Mouse (Mus musculus) kidney, postnatal 14 days (tissue): ENCODE results near the gene Ints11.
A peak's percentile ranks its signal among the peaks of the same experiment; 100 is the strongest.

ENCODE experiments used
- DNase-seq: peaks from one replicate; pipeline ENCODE4 v3.0.0; 2022; ENCODE audit warnings: mixed read lengths

The Ints11 gene

DNA sequence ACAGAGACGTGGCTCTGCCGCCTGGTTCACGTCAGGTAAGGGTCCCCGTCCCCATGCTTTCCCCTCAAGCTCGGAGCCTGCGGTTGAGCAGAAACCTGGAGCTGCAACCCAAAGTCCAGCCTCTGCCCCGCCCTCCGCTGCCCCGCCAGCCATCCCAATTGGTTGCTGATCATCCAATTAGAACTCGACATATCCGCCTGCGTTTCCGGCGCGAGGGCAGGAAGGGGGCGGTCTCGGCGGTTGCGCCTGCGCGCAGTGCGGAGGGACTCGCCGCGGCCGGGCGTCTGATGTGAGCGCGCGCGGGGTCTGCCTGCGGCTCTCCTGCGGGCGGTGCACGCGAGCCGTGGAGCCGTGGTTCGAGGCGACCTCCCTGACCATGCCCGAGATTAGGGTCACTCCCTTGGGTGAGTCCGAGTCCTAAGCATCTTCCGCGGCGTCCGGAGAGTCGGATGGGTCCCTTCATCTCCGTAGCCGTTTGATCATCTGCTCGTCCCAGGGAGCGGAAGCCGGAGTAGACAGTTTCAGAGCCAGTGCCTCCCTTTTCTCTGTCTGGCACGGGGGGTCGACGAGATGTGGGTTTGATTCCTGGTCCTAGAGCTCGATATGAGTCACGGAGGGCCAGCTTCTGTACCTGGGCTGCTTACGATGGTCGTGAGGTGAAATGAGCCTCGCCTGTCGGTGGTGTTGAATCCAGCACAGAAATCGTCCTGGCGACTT is at the start of gene Ints11, which contains the start of gene Cptp:
TSS of gene Ints11 (plus strand) at position 230 of the 717 bp plus-strand sequence.
TSS of gene Cptp (minus strand) at position 124 of the 717 bp plus-strand sequence.
- DNase-seq: peak; percentile 98

GRCm38 (mm10) chr4:155821025-155821424 is 48.3 kb upstream of the Ints11 start:
- peak; percentile 31 for DNase-seq

DNA sequence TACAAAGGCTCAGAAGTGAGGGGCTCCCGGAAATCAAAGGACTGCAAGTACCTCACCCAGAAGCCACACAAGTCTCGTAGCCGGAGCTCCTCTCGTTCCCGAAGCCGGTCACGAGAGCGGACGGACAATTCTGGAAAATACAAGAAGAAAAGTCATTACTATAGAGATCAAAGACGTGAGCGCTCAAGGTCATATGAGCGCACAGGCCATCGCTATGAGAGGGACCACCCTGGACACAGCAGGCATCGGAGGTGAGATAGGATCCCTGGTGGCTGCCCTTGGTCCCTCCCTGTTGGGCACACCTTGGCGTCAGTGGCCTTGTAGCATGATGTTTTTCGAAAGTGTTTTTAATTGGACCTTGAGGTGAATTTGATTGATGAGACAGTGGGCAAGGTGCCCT is 45.9 kb upstream of the Ints11 start:
- no peak for DNase-seq

DNA sequence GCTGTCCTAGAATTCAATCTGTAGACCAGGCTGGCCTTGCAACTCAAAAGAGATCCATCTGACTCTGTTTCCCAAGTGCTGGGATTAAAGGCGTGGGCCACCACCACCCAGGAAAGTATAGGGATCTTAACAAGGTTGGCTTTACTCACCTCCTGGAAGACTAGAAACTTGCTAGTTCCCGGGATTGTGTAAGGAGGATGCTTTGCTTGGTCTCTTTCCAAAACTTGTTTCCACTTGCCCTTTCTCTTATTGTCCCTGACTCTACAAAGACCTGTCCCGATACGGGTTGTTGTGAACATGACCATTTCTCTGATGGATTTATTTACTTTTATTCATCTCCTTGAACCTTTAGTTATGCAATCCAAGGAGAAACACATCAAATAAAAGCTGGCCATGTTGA is 39.5 kb upstream of the Ints11 start:
- DNase-seq: no peak

- DNase-seq: no peak
These were observed 38.8 kb upstream of the Ints11 start for GRCm38 (mm10) chr4:155830596-155830995.

- DNase-seq: peak; percentile 97
These were observed 38.1 kb upstream of the Ints11 start, which contains the start of gene Aurkaip1 for GRCm38 (mm10) chr4:155831205-155831766. Gene Aurkaip1 (plus strand): TSS chr4:155831272.

DNA sequence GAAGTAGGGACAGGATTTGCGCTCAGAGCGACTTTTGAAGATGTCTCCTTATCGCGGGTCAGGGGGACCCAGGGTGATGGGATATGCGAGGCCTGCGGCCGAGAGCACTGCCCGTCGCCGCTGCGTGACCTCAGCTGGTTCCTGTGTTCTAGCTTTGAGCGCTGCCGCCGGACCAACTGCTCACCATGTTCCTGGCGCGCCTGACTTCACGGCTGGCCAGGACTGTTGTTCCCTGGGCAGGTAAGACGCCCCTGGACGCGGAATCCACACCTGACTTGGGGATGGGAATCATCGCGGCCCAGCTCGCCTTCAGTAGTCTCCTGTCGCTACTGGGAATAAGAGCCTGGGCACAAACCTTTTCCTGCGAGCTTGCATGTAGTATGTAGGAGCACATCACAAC is 37.5 kb upstream of the Ints11 start:
- DNase-seq: peak; percentile 58

GRCm38 (mm10) chr4:155832321-155832720 is 37.0 kb upstream of the Ints11 start:
- DNase-seq: no peak

DNA sequence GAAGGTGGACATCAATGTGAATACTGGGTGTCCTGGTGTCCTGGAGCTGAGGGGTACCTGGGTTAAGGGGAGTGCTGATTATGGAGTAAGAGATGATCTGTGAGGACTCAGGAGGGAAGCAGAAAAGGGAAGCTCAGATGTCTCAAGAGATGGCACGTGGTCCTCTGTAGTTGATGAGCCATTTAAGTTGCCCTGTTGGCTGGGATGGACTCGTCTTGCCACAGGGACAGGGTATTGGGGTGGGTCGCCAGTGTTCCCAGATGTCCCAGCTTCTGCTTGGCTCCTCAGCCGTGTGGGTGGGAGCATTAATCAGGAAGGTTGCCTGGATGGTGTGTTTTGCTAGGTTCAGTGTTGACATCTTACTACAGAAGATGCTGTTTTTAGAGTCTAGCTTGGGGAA is 36.1 kb upstream of the Ints11 start:
- no peak for DNase-seq

GRCm38 (mm10) chr4:155833836-155834235 is 35.5 kb upstream of the Ints11 start:
- DNase-seq: peak; percentile 91

- DNase-seq: peak; percentile 69
These were observed 31.8 kb upstream of the Ints11 start for GRCm38 (mm10) chr4:155837404-155838010.

GRCm38 (mm10) chr4:155838187-155839153 is 30.9 kb upstream of the Ints11 start:
- DNase-seq: peak; percentile 53

GRCm38 (mm10) chr4:155839483-155839910 is 29.8 kb upstream of the Ints11 start, which contains the start of gene Mxra8:
Gene Mxra8 (plus strand): TSS chr4:155839680.
- peak; percentile 94 for DNase-seq

DNA sequence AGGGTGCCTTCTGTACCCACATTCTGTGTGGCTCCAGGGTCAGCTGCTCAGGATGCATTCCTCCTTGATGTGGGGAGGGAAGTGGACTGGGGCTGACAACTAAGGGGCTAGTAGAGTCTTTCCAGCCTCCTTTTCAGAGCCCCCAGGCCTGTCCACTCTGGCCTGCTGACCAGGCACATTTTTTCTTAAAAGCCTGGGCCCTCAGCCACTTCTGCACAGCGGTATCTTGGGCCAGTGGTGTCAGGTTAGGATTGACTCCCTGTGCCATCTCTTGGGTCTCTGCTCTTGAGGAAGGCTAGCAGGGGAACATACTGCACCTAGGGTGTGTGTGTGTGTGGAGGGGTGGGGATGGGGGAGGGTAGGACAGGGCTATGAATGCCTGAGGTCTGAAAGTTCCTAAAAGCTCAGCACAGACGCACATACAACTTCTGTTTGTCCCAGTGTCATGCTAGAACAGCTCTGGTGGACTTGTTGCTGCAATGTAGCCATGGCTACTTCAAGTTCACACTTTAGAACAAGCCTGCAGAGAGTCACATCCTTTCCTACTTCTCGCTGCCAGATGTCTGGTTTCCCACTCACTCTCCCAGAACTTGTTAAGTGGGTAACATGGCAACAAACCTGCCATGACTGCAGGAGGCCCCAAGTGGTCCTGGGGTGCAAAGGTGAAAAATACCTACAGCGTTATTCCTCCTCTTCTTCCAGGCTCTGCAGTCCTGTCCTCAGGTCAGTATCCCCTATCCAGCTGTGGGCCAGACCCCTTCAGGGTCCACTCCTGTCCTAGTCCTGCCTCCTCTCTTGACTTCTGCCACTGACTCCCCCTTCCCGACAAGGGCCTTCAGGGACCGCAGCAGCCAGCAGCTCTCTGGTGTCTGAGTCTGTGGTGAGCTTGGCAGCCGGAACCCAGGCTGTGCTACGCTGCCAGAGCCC is 29.0 kb upstream of the Ints11 start:
- no peak for DNase-seq

- peak; percentile 79 for DNase-seq
These were observed 28.3 kb upstream of the Ints11 start for GRCm38 (mm10) chr4:155841003-155841454.

DNA sequence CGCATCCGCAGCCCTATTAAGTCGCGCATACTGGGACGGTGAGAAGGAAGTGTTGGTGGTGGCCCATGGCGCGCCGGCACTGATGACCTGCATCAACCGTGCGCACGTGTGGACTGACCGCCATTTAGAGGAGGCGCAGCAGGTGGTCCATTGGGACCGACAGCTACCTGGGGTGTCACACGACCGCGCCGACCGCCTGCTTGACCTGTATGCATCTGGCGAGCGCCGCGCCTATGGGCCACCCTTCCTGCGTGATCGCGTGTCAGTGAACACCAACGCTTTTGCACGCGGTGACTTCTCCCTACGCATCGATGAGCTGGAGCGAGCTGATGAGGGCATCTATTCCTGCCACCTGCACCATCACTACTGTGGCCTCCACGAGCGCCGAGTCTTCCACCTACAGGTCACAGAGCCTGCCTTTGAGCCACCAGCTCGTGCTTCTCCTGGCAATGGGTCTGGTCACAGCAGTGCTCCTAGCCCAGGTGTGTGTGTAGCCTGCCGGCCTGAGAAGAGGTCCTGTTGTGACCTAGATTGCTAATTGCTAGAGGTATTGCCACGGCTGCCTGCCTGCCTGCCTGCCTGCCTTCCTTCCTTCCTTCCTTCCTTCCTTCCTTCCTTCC is 27.6 kb upstream of the Ints11 start:
- DNase-seq: peak; percentile 16

DNA sequence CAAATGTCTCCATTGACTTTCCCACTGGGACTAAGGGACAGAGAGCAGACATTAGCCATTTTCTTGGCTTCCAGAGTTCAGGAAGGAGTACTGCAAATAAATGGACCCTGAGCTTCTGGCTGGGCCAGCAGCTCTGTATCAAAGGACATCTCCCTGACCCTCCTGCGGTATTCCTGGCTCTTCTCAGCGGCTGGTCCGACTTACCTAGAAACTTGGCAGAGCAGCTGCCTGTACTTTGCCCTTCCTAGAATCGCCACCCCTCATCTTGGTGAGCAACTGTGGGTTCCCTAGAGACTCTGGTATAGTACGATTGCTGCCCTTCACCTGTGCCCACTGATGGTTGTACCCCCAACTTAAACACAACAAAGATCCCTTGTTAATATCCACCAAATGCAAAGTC is 26.1 kb upstream of the Ints11 start:
- DNase-seq: peak; percentile 64

- DNase-seq: peak; percentile 96
These were observed 22.3 kb upstream of the Ints11 start, which contains the start of gene Dvl1 for GRCm38 (mm10) chr4:155846871-155847578. Gene Dvl1 (plus strand): TSS chr4:155847402.

GRCm38 (mm10) chr4:155847591-155848352 is 21.6 kb upstream of the Ints11 start:
- DNase-seq: peak; percentile 69
